Mouse (Mus musculus): Measurements from ENCODE around the gene Ccnjl. TPM values are rescaled to one million over a fixed set of nuclear protein-coding genes. Genes with fewer than 3 reads are reported as not detected.

The Ccnjl gene
- total RNA-seq, 2 experiments from 2014 or later: 2.1 TPM

- DNase-seq: peak; percentile 68 to 81
These were observed 97.8 kb downstream of the Ccnjl start for GRCm38 (mm10) chr11:43626300-43626926.

GRCm38 (mm10) chr11:43626927-43627645 is 98.5 kb downstream of the Ccnjl start:
- peak in 1 of 2 experiments; percentile 26 for DNase-seq

GRCm38 (mm10) chr11:43631645-43632044 is 103.1 kb downstream of the Ccnjl start:
- no peak for DNase-seq

- no peak for DNase-seq
These were observed 104.0 kb downstream of the Ccnjl start for GRCm38 (mm10) chr11:43632566-43632965.

GRCm38 (mm10) chr11:43633165-43633564 is 104.6 kb downstream of the Ccnjl start:
- no peak for DNase-seq

GRCm38 (mm10) chr11:43633658-43634401 is 105.2 kb downstream of the Ccnjl start:
- peak; percentile 72 to 85 for DNase-seq

Other genes with a start within 250 kb of the Ccnjl start
- 10 to 100 TPM; 38.6 to 47.6 TPM for gene Pttg1, start 102.5 kb upstream of the Ccnjl start, total RNA-seq (2021)
- gene Slu7, start 95.0 kb upstream of the Ccnjl start, total RNA-seq (2021): 10 to 100 TPM; 42.7 to 43.1 TPM
- 10 to 100 TPM in 1 of 2 experiments, 1 to 10 TPM in 1; 4.7 to 11.3 TPM for gene C1qtnf2, start 54.5 kb upstream of the Ccnjl start, total RNA-seq (2021)
- gene 4933415A04Rik, start 58.3 kb downstream of the Ccnjl start, total RNA-seq (2021): 1 to 10 TPM in 1 of 2 experiments, under 1 TPM in 1; 0.36 to 1.0 TPM
- not detected for gene Fabp6, start 72.8 kb downstream of the Ccnjl start, total RNA-seq (2021)
- gene Pwwp2a, start 153.2 kb downstream of the Ccnjl start, total RNA-seq (2021): 10 to 100 TPM; 32.4 to 37.3 TPM
- gene Ttc1, start 219.2 kb downstream of the Ccnjl start, total RNA-seq (2021): 10 to 100 TPM; 60.6 to 66.6 TPM